Mouse (Mus musculus) cortical plate, adult 2 months (tissue): ENCODE measurements around the gene 1700029F12Rik.

ENCODE experiments used
- CTCF ChIP-seq: fragments of 200-500 bp; IDR thresholded peaks from 2 replicates; pipeline ENCODE4 v1.5.1; 2011; ENCODE audit warnings: mild to moderate bottlenecking, control low read depth, low read length; ENCODE audit not compliant: insufficient read depth; ENCODE audit errors: extremely low read depth
- POLR2A ChIP-seq: fragments of 200-500 bp; IDR thresholded peaks from 2 replicates; pipeline ENCODE4 v1.6.1; 2011; ENCODE audit warnings: mild to moderate bottlenecking, low read length, control low read depth; ENCODE audit not compliant: insufficient read depth; ENCODE audit errors: extremely low read depth

DNA sequence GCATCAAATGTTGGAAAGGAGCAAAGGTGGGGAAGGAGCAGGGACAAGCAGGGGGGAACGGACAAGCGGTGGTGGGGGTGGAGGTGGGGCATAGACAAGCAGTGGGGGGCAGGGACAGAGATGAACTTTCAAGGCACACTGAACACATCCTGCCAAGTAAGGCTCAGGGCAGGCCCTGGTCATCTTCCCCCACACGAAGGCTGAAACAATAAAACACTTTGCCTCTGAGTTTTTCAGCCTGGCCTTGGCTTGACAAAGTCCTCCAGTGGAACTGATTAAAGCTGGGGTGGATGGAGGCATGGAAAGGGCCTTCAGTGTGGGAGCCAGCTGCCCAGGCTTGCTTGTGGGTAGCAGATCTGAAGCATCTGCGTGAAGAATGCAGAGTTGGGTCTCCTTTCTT, 23.7 kb upstream of the 1700029F12Rik start:
- TF ChIP-seq CTCF, result no peak
- TF ChIP-seq POLR2A, result no peak
